Mouse (Mus musculus) forelimb bud, embryonic 11.5 days (tissue): ENCODE measurements at regions not wholly inside any gene's neighbourhood (a gene's known extent, or its start where the extent isn't known, plus 50 kb on each side); places are given as distances from the start of the nearest gene placed in this dataset.
A peak's percentile ranks its signal among the peaks of the same experiment; 100 is the strongest.

Source experiments
- DNase-seq: peaks from one replicate; pipeline ENCODE4 v3.0.0-alpha.2; 2012; ENCODE audit warnings: low read depth, low spot score

DNA sequence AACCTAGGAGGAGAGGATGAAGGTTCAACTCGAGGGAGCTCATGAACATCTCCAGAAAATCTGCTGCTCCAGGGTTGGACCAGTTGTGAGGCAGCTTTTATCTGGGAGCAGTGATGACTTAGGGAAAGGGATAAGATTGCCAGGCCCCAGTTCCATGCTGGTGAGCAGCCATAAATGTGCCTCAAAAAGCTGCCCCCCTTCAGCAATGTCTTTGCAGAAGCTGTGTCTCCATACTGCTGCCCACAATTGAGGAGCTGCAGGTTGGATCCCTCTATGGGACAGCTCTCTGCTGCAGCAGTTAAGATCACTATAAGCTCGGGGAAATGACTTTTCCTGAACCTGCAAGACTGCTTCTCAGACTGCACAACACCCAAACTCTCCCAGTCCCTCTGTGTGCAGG, 543.7 kb downstream of the Nfib start:
- no peak for DNase-seq

DNA sequence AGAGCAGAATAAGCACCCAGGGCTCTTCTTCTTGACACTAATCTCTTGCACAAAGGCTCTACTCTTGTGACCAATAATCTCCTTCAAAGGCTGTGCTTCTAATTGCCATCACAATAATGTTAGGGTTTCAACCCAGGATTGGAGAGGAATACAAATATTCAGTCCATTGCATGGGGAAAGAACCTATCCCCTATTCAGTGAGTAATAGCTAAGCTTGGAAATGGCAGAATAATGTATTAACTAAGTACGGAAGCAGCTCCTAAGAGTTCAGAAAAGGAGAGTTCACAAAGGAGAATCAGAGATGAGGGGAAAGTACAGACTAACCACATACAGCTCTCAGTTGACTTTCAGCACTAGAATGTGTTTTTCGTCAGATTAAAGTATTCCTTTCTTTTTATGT, 544.3 kb downstream of the Nfib start:
- no peak for DNase-seq

DNA sequence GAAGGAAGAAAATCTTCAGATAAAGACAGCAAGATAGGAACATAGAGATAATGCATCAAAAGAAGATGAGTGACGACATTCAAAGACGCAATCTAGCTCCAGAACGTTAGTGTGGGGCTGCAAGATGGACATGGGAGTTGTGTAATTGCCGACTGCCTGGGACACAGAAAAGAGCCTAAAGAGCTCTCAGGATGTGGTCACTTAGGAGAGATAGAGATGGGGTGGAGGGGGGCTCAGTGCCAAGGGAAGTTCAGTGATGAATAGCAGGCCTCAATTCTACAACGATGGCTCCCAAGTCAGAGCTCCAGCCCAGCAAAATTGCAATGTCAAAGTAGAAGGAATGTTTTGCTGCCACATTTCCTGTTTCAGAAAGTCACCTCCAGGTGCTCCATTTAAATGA, 545.3 kb downstream of the Nfib start:
- no peak for DNase-seq

DNA sequence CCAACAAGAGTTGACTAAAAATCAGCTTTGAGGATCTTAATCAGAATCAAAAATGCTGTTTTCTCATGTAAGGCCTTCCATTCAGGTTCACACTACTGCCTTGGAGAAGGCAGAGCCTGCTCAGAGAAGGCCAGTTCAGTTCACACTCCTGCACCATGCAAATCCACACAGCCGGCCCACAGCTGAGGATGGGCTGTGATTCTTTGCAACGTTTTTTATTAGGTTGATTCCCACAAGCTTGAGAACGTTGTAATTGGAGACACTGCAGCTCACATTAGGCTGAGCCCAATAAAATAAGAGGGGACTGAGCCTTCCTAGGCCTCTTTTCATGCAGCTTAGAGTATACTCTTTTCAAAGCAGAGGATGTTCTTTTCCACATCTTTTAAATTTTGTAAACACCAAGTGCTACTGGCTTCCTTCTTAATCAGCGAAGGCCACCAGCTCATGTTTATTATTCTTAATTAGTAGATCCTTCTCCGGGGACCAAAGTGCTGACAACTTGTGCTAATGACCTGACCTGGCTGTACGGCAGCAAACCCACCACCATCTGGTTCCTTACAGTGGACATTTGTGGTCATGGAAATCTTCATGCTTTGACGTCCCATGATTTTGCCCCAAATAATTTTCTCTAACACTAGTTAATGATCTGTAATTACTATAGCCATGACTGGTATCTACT, 549.8 kb downstream of the Nfib start:
- peak; percentile 44 for DNase-seq

DNA sequence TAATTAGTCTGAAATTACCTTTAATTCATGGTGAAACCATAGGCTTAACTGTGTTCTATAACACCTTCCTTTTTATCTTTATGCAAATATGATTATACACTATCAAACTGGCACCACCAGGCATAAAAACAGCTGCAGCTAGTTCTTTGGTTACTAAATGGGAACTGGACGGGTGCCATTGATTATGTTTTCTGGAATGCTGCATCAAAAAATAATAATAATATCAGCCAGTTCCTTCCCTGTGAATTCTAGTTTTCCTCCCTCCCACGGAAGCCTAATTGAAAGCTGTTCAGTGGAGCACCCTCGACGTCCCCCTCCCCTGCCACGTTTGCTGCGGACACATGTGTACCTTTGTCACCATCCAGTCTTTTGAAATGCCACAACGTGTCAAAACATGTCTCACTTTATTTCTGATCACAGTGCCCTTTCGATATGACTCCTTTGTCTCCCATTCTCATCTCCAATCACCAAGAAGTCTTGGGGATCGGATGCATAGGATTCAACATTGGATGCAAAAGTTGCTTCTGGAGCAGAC, 551.5 kb downstream of the Nfib start:
- no peak for DNase-seq

DNA sequence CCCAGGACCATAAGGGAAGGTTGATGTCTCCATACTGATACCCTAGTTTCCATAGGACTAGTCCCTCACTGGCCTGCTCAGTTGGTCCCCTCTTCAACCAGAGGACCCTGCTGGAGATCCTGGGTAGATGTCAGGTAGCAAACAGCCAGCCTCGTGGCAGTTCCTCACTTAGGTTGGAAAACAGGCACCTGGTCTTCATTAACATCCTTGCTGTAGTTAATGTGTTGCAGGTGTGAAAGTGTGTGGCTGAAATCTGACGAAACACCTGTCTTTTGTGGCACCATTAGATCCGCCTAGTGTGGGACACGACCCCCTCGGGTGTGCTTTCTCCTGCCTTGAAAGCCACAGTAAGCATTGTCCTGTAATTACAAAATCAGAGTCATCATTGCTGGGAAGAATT, 551.9 kb downstream of the Nfib start:
- peak; percentile 87 for DNase-seq

DNA sequence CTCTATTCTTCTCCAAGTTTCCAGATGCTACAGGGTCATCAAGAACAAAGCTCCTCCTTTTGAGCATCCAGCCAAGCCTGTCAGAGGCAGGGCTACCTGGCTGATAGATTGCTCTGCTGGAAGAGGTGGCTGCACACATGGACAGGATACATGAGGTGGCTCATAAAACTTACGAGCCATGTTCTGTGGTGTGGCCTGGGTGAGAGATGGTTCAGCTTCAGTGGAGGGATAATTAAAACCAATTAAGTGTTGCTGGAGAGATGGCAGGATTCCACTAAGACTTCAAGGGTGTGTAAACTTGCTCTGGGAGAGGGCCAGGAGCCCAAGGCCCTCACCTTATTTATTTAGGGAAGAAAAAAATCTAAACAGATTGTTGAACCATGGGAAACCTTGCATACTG, 555.6 kb downstream of the Nfib start:
- no peak for DNase-seq

DNA sequence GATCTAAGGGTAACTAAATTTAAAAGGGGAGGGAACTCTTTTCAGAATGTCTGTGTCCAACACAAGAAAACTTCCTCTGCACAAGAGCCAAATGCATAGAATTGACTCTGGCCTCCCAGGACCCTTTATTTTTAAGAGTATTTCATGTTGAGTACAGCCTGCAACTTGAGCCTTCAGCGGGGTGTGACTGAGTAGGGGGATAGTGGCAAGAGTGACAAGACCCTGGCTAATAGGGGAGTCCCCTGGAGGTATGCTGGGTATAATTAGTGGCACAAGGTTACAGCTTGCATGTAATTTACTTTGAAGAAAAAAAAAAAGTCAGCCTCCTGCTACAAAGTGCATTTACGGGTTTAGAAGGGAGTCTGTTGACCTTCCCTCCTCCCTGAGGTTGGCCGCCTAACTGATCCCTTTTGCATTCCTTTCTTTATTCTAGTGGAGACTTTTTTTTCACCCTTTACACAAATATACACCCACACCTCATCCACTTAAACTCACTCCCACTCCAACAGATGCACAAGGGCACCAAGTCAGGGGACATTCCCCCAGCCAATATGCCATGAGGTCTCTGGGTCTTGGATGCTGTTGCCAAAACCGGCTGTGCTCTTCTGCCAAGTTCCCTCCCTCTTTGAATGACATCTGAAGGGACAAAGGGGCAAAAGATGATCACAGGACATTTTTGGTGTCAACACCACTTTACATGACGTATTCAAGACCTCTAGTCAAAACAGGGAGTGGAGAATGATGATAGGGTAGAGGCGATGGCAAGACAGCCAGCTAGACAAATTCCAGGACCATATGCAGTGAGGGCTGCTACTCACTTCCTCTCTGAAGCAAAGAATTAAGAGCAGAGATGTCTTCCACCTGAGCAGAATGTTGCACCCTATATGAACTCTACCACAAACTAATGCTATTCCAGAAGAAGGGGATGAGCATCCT, 557.2 kb downstream of the Nfib start:
- peak; percentile 66 for DNase-seq

DNA sequence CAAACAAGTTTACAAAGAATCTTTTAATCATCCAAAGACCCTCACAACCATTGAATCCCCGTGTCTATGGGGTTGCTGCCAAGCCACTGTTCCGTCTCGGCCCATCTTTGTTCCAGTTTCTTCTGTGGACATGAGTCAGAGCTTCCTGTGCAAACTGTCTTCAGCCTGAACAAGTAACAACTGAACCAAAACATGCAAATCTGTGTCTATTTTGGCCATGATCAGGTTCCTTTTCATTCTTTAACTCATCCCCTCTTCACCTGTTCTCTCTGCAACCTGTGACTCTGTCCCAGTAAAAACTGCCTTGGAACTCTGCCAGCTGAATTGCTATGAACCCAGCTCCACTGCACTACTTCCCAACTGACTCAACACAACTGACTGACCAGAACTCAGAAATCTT, 563.2 kb downstream of the Nfib start:
- no peak for DNase-seq

DNA sequence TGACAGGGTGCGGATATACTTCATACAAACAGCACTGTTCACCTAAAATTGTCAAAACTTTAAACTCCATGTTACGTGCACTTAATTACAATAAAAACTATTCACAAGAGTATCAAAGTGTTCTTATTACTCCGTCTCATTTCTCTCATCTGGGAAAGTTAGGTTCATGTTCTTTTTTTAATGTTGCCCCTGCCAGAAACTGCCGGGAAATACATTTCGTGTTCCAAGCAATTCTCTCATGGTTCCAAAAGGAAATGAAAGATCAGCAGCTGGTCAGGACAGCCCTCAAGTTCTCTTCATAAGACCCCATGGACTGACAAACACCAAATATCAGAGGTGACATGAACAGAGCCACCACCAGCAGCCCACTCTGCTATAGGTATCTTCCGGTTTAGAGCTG, 565.7 kb downstream of the Nfib start:
- no peak for DNase-seq

DNA sequence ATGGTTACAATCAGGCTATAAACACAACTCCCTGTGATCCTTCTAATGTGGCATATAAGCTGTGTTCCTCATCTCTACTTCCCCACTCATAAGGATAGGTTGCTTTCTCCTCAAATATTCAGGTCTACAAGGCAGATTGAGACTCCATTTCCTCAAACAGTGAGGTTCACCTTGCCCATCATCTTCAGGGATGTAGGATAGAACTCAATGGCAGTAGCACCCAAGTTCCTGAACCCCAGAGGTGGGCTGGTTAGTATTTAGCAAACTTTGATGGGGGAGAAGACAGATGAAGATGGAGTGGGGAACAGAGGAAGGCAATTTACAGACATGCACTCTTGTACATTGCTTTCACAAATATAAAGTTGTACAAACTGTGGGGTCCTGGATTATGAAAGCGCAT, 566.5 kb downstream of the Nfib start:
- DNase-seq, result no peak

DNA sequence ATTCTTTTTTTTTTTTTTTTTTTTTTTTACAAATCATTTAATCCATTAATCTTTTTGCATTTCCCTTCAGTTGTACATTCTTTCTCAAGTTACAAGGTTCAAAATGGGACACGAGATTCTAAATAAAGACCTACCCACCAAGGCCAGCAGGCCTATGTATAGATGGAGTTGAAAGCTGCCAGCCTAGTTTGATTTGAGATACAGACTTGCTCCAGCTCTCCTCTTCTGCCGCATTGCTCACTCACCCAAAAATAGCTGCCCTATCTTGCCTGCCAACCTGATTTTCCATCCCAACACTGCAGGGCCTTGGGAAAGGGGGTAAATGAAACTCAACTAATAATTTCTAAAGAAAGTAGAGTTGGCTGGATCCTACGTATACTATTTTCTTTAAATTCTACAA, 572.7 kb downstream of the Nfib start:
- no peak for DNase-seq

DNA sequence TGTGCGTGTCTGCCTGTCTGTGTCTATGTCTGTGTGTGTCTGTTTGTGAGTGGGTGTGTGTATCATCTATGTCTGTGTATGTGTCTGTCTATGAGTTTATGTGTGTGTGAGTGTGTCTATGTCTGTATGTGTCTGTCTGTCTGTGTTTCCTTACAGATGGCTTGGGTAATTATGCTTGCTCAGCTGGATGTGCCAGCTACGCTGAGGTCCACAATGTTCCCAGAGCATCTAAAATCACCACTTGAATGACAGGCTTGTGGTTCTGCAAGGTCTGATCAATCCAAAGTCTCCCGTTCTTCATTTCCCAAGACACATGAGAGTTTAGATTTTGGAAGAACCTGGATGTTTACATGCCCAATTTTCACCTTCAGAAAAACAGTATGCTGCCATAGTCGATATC, 573.2 kb downstream of the Nfib start:
- DNase-seq, result no peak

DNA sequence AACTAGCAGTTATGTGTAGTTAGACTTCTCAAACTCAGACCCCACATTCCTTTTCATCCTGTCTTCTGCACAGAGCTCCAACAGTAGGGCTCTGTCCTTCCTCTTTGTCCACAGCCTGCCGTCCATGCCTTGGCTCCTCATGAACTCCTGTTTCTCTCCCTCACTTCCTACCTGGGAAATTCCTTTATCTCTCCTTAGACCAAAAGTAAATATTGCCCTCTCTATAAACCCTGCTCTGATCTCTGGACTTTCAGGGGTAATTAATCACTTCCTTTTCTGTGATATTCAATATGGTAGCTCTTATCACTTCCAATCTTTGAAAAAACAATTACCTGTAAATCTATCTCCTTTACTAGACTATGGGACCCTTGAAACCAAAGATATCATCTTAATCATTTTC, 576.1 kb downstream of the Nfib start:
- DNase-seq, result no peak

DNA sequence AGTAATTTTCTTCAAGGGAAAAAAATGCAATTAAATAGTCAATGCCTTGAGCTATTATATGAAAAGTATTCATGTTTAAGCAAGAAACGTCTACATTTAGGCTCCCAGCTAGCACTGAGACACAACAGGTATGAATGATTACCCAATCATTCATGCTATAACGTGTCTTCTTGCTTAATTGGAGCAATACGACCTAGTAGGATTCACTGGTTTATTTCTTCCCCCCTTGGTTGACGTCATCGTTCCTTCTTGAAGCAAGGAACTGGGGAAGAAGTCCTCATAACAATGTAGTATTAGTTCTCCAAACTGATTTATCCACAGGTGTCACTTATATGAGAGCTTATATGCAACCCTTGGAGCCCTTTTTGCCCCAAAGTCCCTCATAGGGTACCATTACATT, 581.8 kb downstream of the Nfib start:
- DNase-seq, result no peak

DNA sequence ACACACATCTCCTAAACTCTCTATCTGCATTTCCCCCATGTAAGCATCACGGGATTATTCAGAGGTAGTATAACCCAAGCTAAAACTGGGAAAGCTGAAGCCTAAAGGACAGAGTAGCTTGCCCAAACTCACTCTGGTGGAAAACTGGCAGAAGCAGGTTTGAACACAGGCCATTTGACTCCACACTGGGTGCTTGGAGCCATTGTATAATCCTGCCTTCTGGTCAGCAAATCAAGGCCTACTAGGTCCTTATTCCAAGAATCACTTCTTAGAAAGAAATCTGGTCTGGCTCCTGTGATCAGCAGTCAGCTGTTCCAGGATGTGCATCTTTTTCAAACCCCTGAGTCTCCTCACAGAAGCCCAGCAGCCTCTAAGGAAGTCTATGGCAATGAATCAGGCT, 582.4 kb downstream of the Nfib start:
- DNase-seq, result no peak

DNA sequence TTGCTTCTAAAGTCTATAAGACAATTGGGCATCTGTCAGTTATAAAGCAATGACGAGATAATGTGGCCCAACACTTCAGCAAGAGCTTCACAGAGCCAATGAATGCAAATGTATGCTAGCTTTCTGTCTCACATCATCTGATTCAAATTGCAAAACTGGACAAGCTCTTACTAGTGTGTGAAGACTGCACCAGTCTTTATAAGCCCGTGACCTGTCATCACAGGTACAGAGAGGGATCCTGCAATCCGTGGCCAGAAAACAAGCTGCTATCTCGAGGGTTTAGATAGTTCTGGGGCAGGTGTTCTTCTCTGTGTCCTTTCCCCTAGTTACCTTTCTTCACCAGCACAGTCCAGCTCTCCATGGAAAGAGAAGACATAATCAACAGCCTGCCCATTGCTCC, 584.8 kb downstream of the Nfib start:
- DNase-seq, result no peak

DNA sequence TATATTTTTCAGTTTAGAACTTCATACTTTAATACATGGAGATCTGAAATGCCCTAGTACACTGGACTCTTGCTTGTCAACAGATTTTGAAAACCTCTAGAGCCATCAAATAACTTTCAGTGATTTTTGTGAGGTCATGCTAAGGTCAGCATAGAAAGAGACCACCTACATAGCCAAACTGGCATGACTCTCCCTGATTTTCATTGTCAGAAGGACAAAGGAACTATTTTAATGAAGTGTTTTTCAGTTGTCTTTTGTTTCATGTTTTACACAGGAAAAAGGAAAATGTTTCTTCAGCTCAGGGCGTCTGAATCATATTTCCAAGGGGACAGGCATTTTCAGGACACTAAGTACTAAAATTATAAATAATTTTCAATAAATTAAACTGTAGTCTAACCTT, 585.2 kb downstream of the Nfib start:
- no peak for DNase-seq

DNA sequence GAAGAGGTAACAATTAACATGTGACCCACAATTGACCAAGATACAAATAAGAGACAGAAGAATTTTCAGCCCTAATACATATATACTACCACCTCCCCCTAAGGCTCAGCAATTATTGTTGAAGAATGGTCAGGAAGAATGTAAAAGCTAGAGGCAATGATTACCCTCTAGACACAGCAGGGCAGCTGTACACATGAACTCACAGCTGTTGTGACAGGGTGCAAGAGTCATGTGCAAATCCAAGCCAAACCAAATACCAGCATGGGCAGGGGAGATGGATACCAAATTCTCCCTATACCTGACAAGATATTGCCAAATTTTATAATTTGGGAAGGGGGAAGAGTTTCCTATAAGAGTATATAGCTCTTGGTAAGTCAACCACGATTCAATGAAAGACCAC, 603.7 kb downstream of the Nfib start:
- DNase-seq, result no peak

DNA sequence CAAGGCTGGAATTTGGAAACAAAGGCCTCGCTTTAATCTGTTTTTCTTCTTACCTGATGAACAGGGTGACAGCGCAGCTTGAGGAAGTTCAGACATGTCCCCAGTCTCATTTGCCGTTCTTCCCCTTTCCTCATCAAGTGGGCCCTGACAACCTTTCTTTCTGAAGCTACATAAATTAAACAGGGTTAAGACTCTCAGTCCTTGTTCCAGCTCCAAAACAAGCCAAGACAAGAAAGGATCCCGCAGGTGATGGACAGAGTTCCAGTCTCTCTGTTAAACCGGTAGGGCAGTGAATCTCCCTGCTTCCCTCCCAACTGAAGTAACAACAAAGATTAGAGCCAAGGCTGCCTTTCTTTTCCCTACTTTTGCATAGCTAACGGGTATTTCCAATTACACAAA, 605.6 kb downstream of the Nfib start:
- no peak for DNase-seq

DNA sequence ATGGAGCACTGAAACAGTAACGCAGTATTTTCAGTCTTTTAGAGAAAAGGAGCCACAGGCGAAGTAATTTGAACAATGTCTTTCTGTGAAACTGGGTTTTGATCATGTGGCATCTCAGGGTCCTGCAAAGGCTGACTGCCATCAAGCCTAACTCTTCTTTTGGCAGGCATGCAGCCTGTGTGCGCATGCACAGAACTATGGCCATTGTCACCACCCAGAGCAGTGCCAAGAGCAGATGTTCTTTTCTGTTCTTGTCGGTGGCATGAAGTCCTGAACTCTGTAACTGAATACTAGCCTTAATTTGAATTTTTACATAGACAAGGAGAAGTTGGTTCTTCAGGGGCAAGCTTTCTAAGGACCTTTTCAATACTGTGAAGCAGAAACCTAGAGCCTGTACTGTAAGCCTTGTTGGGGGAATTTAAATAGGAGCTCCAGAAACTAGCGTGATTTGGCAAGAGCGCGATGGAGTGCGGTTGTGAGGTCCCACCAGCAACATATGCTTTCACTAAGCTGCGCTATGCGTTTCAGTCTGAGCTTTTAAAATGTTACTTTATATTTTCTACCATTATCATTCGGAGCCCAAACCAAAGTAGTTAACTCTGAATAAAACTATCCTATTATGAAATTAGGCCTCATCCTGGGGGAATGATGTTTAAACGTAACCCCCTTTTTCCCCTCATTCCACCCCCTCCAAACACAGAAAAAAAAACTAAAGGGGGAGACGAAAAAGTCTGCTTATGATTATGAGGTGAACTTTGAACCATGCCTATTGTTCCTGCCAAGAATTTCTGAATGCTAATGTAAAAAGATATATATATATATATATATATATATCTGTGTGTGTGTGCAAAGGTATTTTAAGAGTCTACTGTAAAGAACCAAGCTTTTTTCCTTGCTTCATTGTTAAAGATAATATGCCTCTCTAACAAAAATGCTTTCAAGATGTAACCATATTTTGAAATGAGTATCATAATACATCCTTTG, 606.3 kb downstream of the Nfib start:
- DNase-seq, result no peak
